Mouse (Mus musculus): ENCODE data around the gene Aldh9a1.

DNA sequence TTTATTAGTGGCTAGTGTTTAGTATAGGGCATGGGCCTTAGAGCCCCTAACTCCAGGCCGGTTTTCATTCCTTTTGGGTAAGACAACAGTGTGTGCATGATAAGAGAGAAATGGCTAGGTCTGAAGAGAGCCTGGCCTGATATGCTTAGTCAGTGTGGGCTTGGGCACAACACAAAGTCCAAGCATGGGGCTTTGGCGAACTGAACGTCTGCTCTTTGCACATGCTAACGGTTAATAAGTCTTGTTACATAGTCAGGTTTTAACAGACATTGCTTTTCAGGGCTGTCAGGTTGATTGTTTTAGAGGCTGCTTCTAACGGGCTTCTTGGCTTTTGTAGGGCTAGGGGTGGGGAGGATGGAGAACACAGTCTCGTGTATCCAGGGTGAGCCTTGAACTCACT, 16.8 kb downstream of the Aldh9a1 start:
- TF ChIP-seq CTCF (conservative IDR thresholded peaks at IDR 0.05; ENCODE audit: insufficient read depth, insufficient read length, low read depth, low read length) (no peak), POLR2A (IDR thresholded peaks at IDR 0.05; ENCODE audit: low read depth, low read length) (no peak)

Measured in kidney, adult 2 months (tissue).